Mouse (Mus musculus): ENCODE measurements around the gene Zfp106. TPM values are rescaled to one million over a fixed set of nuclear protein-coding genes. Genes with fewer than 3 reads are reported as not detected.

Zfp106 gene
- polyA plus RNA-seq, 1 experiment, result 39.2 TPM

- Histone ChIP-seq H3K79me2 (ENCODE audit: control insufficient read depth, insufficient read depth) (no peaks in the 10 kb centered on the region), H3K79me3 (ENCODE audit: low read depth) (no peaks in the 10 kb centered on the region), H3K4me3 (ENCODE audit: insufficient read depth, poor library complexity, severe bottlenecking) (no peak overlapping the region), H3K36me3 (ENCODE audit: control insufficient read depth, insufficient read depth) (no peaks in the 10 kb centered on the region), H3K27me3 (ENCODE audit: control insufficient read depth, insufficient read depth, insufficient read length) (no peaks in the 10 kb centered on the region), H3ac (ENCODE audit: control insufficient read depth, insufficient read length, low read depth) (no peak overlapping the region)
- TF ChIP-seq FOSL1 (IDR thresholded peaks at IDR 0.05; ENCODE audit: insufficient read depth, low read length, poor library complexity, severe bottlenecking) (no peak), MYOG (IDR thresholded peaks at IDR 0.05; ENCODE audit: control insufficient read depth, extremely low read depth, insufficient read length) (no peak), USF1 (IDR thresholded peaks at IDR 0.05; ENCODE audit: low read depth) (no peak), MAX (IDR thresholded peaks at IDR 0.05) (no peak), CTCF (IDR thresholded peaks at IDR 0.05; ENCODE audit: control insufficient read depth, insufficient read depth, insufficient read length) (no peak), MYOD1 (IDR thresholded peaks at IDR 0.05; ENCODE audit: control insufficient read depth, insufficient read length, low read depth) (no peak), CEBPB (IDR thresholded peaks at IDR 0.05; ENCODE audit: low read depth) (no peak)
Measured at GRCm38 (mm10) chr2:120465397-120465785, 98.3 kb downstream of the Zfp106 start.

GRCm38 (mm10) chr2:120464732-120465396 is 98.8 kb downstream of the Zfp106 start:
- no peak overlapping the region for H3ac ChIP-seq (ENCODE audit: control insufficient read depth, insufficient read length, low read depth)
- no peak overlapping the region for H3K4me3 ChIP-seq (ENCODE audit: insufficient read depth, poor library complexity, severe bottlenecking)
- H3K79me3 ChIP-seq (ENCODE audit: low read depth), result no peaks in the 10 kb centered on the region
- TF ChIP-seq CTCF (IDR thresholded peaks at IDR 0.05; ENCODE audit: control insufficient read depth, insufficient read depth, insufficient read length) (no peak), CEBPB (IDR thresholded peaks at IDR 0.05; ENCODE audit: low read depth) (no peak), MYOG (IDR thresholded peaks at IDR 0.05; ENCODE audit: control insufficient read depth, extremely low read depth, insufficient read length) (no peak), MAX (IDR thresholded peaks at IDR 0.05) (no peak), MYOD1 (IDR thresholded peaks at IDR 0.05; ENCODE audit: control insufficient read depth, insufficient read length, low read depth) (no peak), FOSL1 (IDR thresholded peaks at IDR 0.05; ENCODE audit: insufficient read depth, low read length, poor library complexity, severe bottlenecking) (no peak), USF1 (IDR thresholded peaks at IDR 0.05; ENCODE audit: low read depth) (no peak)
- no peaks in the 10 kb centered on the region for H3K79me2 ChIP-seq (ENCODE audit: control insufficient read depth, insufficient read depth)
- H3K36me3 ChIP-seq (ENCODE audit: control insufficient read depth, insufficient read depth), result no peaks in the 10 kb centered on the region
- no peaks in the 10 kb centered on the region for H3K27me3 ChIP-seq (ENCODE audit: control insufficient read depth, insufficient read depth, insufficient read length)

- TF ChIP-seq MYOG (IDR thresholded peaks at IDR 0.05; ENCODE audit: control insufficient read depth, extremely low read depth, insufficient read length) (no peak), USF1 (IDR thresholded peaks at IDR 0.05; ENCODE audit: low read depth) (no peak), MAX (IDR thresholded peaks at IDR 0.05) (no peak), CEBPB (IDR thresholded peaks at IDR 0.05; ENCODE audit: low read depth) (no peak), MYOD1 (IDR thresholded peaks at IDR 0.05; ENCODE audit: control insufficient read depth, insufficient read length, low read depth) (no peak), FOSL1 (IDR thresholded peaks at IDR 0.05; ENCODE audit: insufficient read depth, low read length, poor library complexity, severe bottlenecking) (no peak)
- H3K27me3 ChIP-seq (ENCODE audit: control insufficient read depth, insufficient read depth, insufficient read length), result no peaks in the 10 kb centered on the region
- H3K79me3 ChIP-seq (ENCODE audit: low read depth), result no peaks in the 10 kb centered on the region
- no peaks in the 10 kb centered on the region for H3K79me2 ChIP-seq (ENCODE audit: control insufficient read depth, insufficient read depth)
- no peak overlapping the region for H3K4me3 ChIP-seq (ENCODE audit: insufficient read depth, poor library complexity, severe bottlenecking)
- H3K36me3 ChIP-seq (ENCODE audit: control insufficient read depth, insufficient read depth), result no peaks in the 10 kb centered on the region
- H3ac ChIP-seq (ENCODE audit: control insufficient read depth, insufficient read length, low read depth), result no peak overlapping the region
Measured at GRCm38 (mm10) chr2:120464091-120464490, 99.6 kb downstream of the Zfp106 start.

- H3K4me3 ChIP-seq (ENCODE audit: insufficient read depth, poor library complexity, severe bottlenecking), result no peak overlapping the region
- no peaks in the 10 kb centered on the region for H3K36me3 ChIP-seq (ENCODE audit: control insufficient read depth, insufficient read depth)
- TF ChIP-seq CTCF (IDR thresholded peaks at IDR 0.05; ENCODE audit: control insufficient read depth, insufficient read depth, insufficient read length) (no peak), CEBPB (IDR thresholded peaks at IDR 0.05; ENCODE audit: low read depth) (no peak), MAX (IDR thresholded peaks at IDR 0.05) (no peak), MYOD1 (IDR thresholded peaks at IDR 0.05; ENCODE audit: control insufficient read depth, insufficient read length, low read depth) (no peak), USF1 (IDR thresholded peaks at IDR 0.05; ENCODE audit: low read depth) (no peak), MYOG (IDR thresholded peaks at IDR 0.05; ENCODE audit: control insufficient read depth, extremely low read depth, insufficient read length) (no peak), FOSL1 (IDR thresholded peaks at IDR 0.05; ENCODE audit: insufficient read depth, low read length, poor library complexity, severe bottlenecking) (no peak)
- H3ac ChIP-seq (ENCODE audit: control insufficient read depth, insufficient read length, low read depth), result no peak overlapping the region
- H3K79me2 ChIP-seq (ENCODE audit: control insufficient read depth, insufficient read depth), result no peaks in the 10 kb centered on the region
- no peaks in the 10 kb centered on the region for H3K27me3 ChIP-seq (ENCODE audit: control insufficient read depth, insufficient read depth, insufficient read length)
- no peaks in the 10 kb centered on the region for H3K79me3 ChIP-seq (ENCODE audit: low read depth)
Measured at GRCm38 (mm10) chr2:120463328-120463727, 100.3 kb downstream of the Zfp106 start.

- Histone ChIP-seq H3ac (ENCODE audit: control insufficient read depth, insufficient read length, low read depth) (no peak overlapping the region), H3K79me3 (ENCODE audit: low read depth) (no peaks in the 10 kb centered on the region), H3K27me3 (ENCODE audit: control insufficient read depth, insufficient read depth, insufficient read length) (no peaks in the 10 kb centered on the region), H3K36me3 (ENCODE audit: control insufficient read depth, insufficient read depth) (no peaks in the 10 kb centered on the region), H3K79me2 (ENCODE audit: control insufficient read depth, insufficient read depth) (no peaks in the 10 kb centered on the region), H3K4me3 (ENCODE audit: insufficient read depth, poor library complexity, severe bottlenecking) (no peak overlapping the region)
- TF ChIP-seq MYOG (IDR thresholded peaks at IDR 0.05; ENCODE audit: control insufficient read depth, extremely low read depth, insufficient read length), result no peak
- no peak for TF ChIP-seq USF1 (IDR thresholded peaks at IDR 0.05; ENCODE audit: low read depth)
- no peak for TF ChIP-seq MAX (IDR thresholded peaks at IDR 0.05)
- TF ChIP-seq MYOD1 (IDR thresholded peaks at IDR 0.05; ENCODE audit: control insufficient read depth, insufficient read length, low read depth), result no peak
- no peak for TF ChIP-seq CEBPB (IDR thresholded peaks at IDR 0.05; ENCODE audit: low read depth)
Measured at GRCm38 (mm10) chr2:120460216-120460615, 103.4 kb downstream of the Zfp106 start.

Other genes with a start within 250 kb of the Zfp106 start
- not detected for gene Pla2g4f, start 249.7 kb downstream of the Zfp106 start, polyA plus RNA-seq (2012; fragmentation: generic; extraction: Trizol)
- gene Vps39, start 210.7 kb downstream of the Zfp106 start, polyA plus RNA-seq (2012; fragmentation: generic; extraction: Trizol), result 12.3 TPM
- gene Ganc, start 159.9 kb downstream of the Zfp106 start, polyA plus RNA-seq (2012; fragmentation: generic; extraction: Trizol), result 2.3 TPM
- 9.8 TPM for gene Tmem87a, start 159.7 kb downstream of the Zfp106 start, polyA plus RNA-seq (2012; fragmentation: generic; extraction: Trizol)
- 1.8 TPM for gene Capn3, start 107.8 kb downstream of the Zfp106 start, polyA plus RNA-seq (2012; fragmentation: generic; extraction: Trizol)
- 9.4 TPM for gene Snap23, start 3.8 kb upstream of the Zfp106 start, polyA plus RNA-seq (2012; fragmentation: generic; extraction: Trizol)
- gene Haus2, start 45.5 kb upstream of the Zfp106 start, polyA plus RNA-seq (2012; fragmentation: generic; extraction: Trizol), result 4.1 TPM
- 8.0 TPM for gene Lrrc57, start 45.7 kb upstream of the Zfp106 start, polyA plus RNA-seq (2012; fragmentation: generic; extraction: Trizol)
- gene Stard9, start 65.3 kb upstream of the Zfp106 start, polyA plus RNA-seq (2012; fragmentation: generic; extraction: Trizol), result 2.7 TPM